Mouse (Mus musculus): ENCODE measurements around the gene Dut. TPM values are rescaled to one million over a fixed set of nuclear protein-coding genes. Genes with fewer than 3 reads are reported as not detected.
A peak's percentile ranks its signal among the peaks of the same experiment; 100 is the strongest.

The Dut gene
- polyA plus RNA-seq, 1 experiment = 15.1 TPM

DNA sequence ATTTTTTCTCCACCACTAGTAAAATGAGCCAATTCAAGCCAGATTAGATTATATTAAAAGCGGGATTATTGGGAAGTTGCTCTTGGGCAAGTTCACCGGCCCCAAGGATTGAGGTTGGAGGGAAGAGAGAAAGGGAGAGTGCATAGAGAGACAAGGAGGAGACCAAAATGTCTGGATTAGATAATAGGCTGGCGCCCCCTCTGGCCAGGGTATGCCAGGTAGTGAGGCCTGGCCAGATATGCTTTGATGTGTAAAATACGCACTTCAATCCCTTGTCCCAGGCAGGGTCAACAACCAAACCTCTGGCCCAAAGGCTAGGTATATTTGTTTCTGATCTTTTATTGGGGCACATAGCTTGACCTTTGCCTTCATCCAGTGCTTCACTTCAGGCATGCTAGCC, 4.8 kb downstream of the Dut start:
- DNase-seq = no peak
- TF ChIP-seq POLR2A (IDR thresholded peaks at IDR 0.05; ENCODE audit: borderline replicate concordance, extremely low read depth, low read depth, low read length) (no peak), CTCF (IDR thresholded peaks at IDR 0.05; ENCODE audit: insufficient read depth, low read length) (0 out of 2 replicates have a peak, but pooled peaks have one; percentile 15)
- Histone ChIP-seq H3K4me3 (replicated peaks; ENCODE audit: extremely low read depth, low read depth, low read length) (no peak overlapping the region), H3K4me1 (ENCODE audit: control insufficient read depth, insufficient read depth, low read length) (no peaks in the 10 kb centered on the region)
- 90% methylated on average over 4 of the region's 4 CpGs for WGBS

DNA sequence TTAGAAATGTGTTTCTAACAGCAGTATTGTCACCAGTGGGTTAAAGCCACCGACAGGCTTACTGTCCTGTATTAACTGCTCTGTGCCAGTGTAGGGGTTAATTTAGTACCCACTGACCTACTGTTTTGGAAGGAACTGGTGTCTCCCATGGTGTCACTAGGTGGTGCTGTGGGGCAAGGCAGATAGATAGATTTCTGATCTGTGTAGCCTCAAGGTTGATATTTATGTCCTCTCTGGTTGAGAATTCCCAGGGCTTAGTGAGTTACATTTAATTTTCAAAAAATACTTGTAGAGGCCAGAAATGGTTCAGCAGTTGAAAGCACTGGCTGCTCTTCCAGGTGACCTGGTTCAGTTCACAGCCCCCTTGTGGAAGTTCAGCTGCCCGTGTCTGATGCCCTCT, 5.3 kb downstream of the Dut start:
- WGBS = 41% methylated on average over 2 of the region's 2 CpGs
- peak; percentile 35 for DNase-seq
- Histone ChIP-seq H3K4me1 (ENCODE audit: control insufficient read depth, insufficient read depth, low read length) (no peaks in the 10 kb centered on the region), H3K4me3 (replicated peaks; ENCODE audit: extremely low read depth, low read depth, low read length) (no peak overlapping the region)
- TF ChIP-seq POLR2A (IDR thresholded peaks at IDR 0.05; ENCODE audit: borderline replicate concordance, extremely low read depth, low read depth, low read length) (no peak), CTCF (IDR thresholded peaks at IDR 0.05; ENCODE audit: insufficient read depth, low read length) (peak; percentile 36; the same call in 1 of the 2 replicates)

DNA sequence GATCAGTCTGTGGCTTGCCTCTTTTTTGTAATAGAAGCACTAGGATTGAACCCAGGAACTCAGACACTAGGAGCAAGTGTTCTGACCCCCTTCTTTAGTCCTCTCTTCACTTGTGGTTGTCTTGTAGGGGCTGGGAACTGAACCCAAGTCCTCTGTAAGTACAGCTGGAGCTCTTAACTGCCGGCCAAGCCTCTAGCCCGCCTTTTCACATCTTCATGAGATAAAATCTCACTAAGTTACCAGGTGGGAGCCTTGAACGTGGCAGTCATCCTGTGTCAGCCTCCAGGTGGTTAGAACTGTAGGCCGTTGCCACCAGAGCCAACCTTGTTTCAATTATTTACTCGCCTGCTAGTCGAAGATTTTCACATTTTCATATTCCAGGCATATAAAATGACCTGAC, 6.7 kb downstream of the Dut start:
- Histone ChIP-seq H3K4me3 (replicated peaks; ENCODE audit: extremely low read depth, low read depth, low read length) (no peak overlapping the region), H3K4me1 (ENCODE audit: control insufficient read depth, insufficient read depth, low read length) (no peaks in the 10 kb centered on the region)
- 95% methylated on average over 6 of the region's 6 CpGs for WGBS
- no peak for DNase-seq
- TF ChIP-seq POLR2A (IDR thresholded peaks at IDR 0.05; ENCODE audit: borderline replicate concordance, extremely low read depth, low read depth, low read length) (no peak), CTCF (IDR thresholded peaks at IDR 0.05; ENCODE audit: insufficient read depth, low read length) (no peak)

DNA sequence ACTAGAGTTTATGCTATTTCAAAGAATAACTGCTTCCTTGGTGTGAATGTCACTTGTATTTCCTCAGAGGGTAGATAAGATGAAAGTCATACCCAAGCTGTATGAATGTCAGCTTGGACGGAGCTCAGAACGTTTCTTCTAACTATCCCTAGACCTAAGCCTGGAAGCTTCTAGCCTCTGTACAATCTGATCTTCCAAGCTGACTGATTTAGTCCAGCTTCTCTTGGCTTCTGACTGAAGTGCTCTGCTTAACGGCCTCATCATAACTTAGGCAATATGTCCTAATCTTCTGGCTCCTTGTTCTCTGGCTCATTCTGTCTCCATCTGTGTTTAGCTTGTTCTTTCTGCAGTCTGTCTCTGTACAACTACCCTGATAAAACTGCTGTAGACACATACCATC, 7.6 kb downstream of the Dut start:
- no peaks in the 10 kb centered on the region for H3K4me1 ChIP-seq (ENCODE audit: control insufficient read depth, insufficient read depth, low read length)
- WGBS = 81% methylated on average over 3 of the region's 3 CpGs
- H3K4me3 ChIP-seq (replicated peaks; ENCODE audit: extremely low read depth, low read depth, low read length) = no peak overlapping the region
- DNase-seq = no peak
- no peak for TF ChIP-seq POLR2A (IDR thresholded peaks at IDR 0.05; ENCODE audit: borderline replicate concordance, extremely low read depth, low read depth, low read length)
- no peak for TF ChIP-seq CTCF (IDR thresholded peaks at IDR 0.05; ENCODE audit: insufficient read depth, low read length)

DNA sequence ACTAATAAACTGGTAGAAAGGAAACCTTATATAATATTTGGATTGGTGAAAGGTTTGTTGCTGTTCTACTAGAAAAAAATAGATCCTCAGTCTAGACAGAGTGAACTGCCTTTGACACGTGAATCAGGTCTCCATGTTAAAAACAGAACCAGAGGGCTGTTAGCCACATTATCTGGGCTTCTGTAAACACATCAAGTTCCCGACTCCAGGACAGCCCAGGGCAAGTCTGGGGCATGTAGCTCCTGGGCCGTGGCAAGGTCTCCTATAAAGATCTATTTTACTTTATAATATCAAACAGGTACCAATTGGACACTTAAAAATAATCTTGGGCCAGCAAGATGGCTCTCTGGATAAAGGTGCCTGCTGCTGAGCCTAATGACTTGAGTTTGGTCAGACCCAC, 8.9 kb downstream of the Dut start:
- Histone ChIP-seq H3K4me3 (replicated peaks; ENCODE audit: extremely low read depth, low read depth, low read length) (no peak overlapping the region), H3K4me1 (ENCODE audit: control insufficient read depth, insufficient read depth, low read length) (no peaks in the 10 kb centered on the region)
- WGBS = 55% methylated on average over 3 of the region's 3 CpGs
- TF ChIP-seq POLR2A (IDR thresholded peaks at IDR 0.05; ENCODE audit: borderline replicate concordance, extremely low read depth, low read depth, low read length) (no peak), CTCF (IDR thresholded peaks at IDR 0.05; ENCODE audit: insufficient read depth, low read length) (no peak)
- no peak for DNase-seq

DNA sequence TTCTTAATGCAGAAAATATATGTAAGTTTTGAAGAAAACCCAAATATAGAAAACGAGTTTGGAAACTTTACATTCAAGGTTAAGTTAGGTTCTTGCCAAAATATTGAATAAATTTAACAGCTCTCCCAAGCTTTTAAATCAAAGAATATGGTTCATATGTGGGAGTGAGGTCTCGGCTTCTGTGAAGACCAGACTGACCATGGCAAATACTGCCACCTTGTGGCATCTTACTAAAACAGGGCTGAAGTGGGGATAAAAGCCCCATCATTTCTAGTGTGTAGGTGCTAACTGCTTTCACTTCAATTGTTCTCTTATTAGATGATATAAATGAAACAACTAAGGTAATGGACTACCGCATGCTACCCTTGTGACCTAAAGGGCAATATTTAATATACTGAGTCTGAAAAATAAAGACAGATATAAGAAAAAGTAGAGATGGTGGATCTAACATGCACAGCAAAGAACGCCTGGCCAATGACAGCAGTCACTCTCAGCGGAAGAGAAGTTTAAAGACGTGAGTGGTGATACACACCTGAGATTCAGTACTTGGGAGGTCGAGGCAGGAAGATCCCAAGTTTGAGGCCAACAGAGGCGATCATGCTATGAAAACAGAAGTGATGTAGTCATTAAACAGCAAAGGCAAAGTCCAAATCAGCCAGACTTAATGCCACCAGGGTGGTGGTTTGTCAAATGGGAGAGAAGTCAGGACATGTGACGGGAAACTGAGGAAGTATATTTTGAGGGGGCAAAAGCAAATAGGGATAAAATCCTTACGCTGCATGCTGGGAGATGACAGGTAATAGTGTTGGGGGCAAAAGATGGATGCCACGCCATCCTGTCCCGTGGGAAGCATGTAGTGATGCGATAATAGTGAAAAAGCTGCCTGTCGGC, 12.5 kb downstream of the Dut start:
- no peaks in the 10 kb centered on the region for H3K4me1 ChIP-seq (ENCODE audit: control insufficient read depth, insufficient read depth, low read length)
- no peak overlapping the region for H3K4me3 ChIP-seq (replicated peaks; ENCODE audit: extremely low read depth, low read depth, low read length)
- TF ChIP-seq POLR2A (IDR thresholded peaks at IDR 0.05; ENCODE audit: borderline replicate concordance, extremely low read depth, low read depth, low read length) (no peak), CTCF (IDR thresholded peaks at IDR 0.05; ENCODE audit: insufficient read depth, low read length) (peak; percentile 21; the same call in 1 of the 2 replicates)
- DNase-seq = no peak
- WGBS = 84% methylated on average over 14 of the region's 14 CpGs

DNA sequence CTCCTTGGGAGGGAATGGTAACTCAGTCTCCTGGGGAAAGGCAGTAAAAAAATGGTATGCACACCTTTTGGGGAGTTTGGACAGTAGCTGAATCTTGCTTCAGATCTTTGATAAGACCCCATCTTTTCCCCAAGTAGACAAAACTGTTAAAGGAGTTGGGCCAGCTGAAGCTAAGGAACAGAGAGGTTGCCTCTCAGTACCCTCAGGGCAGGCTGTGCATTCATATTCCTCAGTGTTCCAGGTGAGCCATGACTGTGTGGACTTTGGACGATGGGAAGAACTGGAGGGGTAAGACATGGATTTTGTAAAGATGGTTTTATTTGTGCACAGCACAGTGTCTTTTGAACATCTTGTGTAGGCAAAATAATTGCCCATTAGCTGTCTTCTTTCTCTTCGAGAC, 13.3 kb downstream of the Dut start:
- Histone ChIP-seq H3K4me1 (ENCODE audit: control insufficient read depth, insufficient read depth, low read length) (no peaks in the 10 kb centered on the region), H3K4me3 (replicated peaks; ENCODE audit: extremely low read depth, low read depth, low read length) (no peak overlapping the region)
- 83% methylated on average over 2 of the region's 2 CpGs for WGBS
- TF ChIP-seq CTCF (IDR thresholded peaks at IDR 0.05; ENCODE audit: insufficient read depth, low read length) = no peak
- TF ChIP-seq POLR2A (IDR thresholded peaks at IDR 0.05; ENCODE audit: borderline replicate concordance, extremely low read depth, low read depth, low read length) = no peak
- DNase-seq = no peak

DNA sequence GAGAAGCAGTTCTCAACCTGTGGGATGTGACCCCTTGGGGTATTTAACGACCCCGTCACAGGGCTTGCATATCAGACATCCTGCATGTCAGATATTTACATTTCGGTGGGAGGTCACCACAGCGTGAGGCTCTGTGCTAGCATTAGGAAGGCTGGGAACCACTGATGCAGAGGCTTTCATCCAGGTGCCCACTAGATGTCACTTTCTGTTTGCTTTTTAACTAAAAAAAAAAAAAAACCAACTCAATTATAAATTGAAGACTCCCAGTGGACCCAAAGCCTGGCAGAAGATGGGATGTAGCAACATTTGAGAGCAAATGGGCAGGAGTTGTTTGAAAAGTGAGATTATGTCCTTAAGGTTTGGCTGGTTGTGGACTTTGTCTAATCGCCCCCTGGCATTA, 16.1 kb downstream of the Dut start:
- no peak for DNase-seq
- TF ChIP-seq POLR2A (IDR thresholded peaks at IDR 0.05; ENCODE audit: borderline replicate concordance, extremely low read depth, low read depth, low read length) = no peak
- peak; percentile 36; the same call in 1 of the 2 replicates for TF ChIP-seq CTCF (IDR thresholded peaks at IDR 0.05; ENCODE audit: insufficient read depth, low read length)
- 24% methylated on average over 5 of the region's 5 CpGs for WGBS
- no peaks in the 10 kb centered on the region for H3K4me1 ChIP-seq (ENCODE audit: control insufficient read depth, insufficient read depth, low read length)
- H3K4me3 ChIP-seq (replicated peaks; ENCODE audit: extremely low read depth, low read depth, low read length) = no peak overlapping the region

DNA sequence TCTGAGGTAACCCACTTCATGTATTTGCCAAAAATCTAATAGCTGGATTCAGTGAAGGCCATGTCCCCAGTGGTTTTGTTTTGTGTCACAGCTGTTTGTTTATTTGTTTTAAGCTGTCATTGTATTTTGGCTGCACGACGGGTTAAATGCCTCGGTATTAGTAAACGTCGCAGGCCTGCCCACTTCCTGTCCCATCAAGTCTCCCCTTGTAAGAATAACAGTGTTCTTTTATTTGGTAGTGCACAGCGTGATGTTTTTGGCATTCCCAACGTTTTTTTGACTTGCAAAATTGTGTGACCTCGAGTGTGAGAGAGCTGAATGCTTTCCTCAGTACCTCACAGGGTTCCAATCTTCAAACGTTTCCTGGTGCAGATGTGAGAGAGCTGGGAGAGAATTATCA, 16.8 kb downstream of the Dut start:
- TF ChIP-seq CTCF (IDR thresholded peaks at IDR 0.05; ENCODE audit: insufficient read depth, low read length) = no peak
- TF ChIP-seq POLR2A (IDR thresholded peaks at IDR 0.05; ENCODE audit: borderline replicate concordance, extremely low read depth, low read depth, low read length) = no peak
- no peak overlapping the region for H3K4me3 ChIP-seq (replicated peaks; ENCODE audit: extremely low read depth, low read depth, low read length)
- no peak for DNase-seq
- H3K4me1 ChIP-seq (ENCODE audit: control insufficient read depth, insufficient read depth, low read length) = no peaks in the 10 kb centered on the region
- WGBS = 16% methylated on average over 9 of the region's 9 CpGs

DNA sequence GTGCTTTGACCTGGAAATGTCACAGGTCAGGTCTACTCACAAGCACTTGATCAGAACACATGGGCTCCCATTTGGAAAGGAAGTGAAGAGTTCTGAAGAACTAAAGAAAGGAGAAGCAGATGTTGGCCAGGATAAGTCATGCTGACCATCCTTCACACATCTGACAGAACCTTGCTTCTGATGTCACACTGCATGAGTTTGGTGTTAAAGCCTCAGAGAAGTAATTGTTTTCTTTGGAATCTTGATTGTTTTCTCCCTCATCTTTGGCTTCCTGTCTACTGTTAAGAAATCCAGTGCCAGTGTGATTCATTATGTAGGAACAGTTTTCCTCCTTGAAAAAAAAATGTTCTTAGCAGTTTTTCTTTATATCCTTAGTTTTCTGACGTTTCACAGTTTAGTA, 21.9 kb downstream of the Dut start:
- no peak for DNase-seq
- no peaks in the 10 kb centered on the region for H3K4me1 ChIP-seq (ENCODE audit: control insufficient read depth, insufficient read depth, low read length)
- H3K4me3 ChIP-seq (replicated peaks; ENCODE audit: extremely low read depth, low read depth, low read length) = no peak overlapping the region
- WGBS = 64% methylated on average over 1 of the region's 1 CpGs
- no peak for TF ChIP-seq CTCF (IDR thresholded peaks at IDR 0.05; ENCODE audit: insufficient read depth, low read length)
- TF ChIP-seq POLR2A (IDR thresholded peaks at IDR 0.05; ENCODE audit: borderline replicate concordance, extremely low read depth, low read depth, low read length) = no peak
